Mouse (Mus musculus) kidney, postnatal 25 days (tissue): Measurements from ENCODE around the gene Rims4.

Experiments used
- DNase-seq, 2 experiments: peaks; one replicate each; pipeline ENCODE4 v3.0.0; 2021; ENCODE audit warnings: mixed read lengths in 2 of 2

Rims4 gene

DNA sequence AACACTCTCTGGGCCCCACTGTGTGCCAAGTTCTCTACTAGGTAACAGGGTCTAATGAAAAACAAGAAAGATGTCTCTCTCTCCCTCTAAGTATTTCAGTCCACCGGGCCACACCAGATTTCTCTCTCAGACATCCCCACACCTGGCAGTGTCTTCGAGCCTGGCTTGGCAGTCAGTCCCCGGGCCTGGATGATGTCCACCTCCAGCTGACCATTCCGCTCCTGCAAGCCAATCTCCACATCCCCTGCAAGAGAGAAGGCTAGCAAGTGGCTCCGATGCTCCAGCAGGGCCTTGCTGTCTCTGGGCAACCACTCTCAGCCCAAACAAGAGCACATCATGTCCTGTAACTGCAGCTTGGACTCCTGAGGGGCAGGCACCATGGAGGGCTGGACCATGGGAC, 53.2 kb downstream of the Rims4 start:
- DNase-seq, result no peak

- no peak for DNase-seq
Measured at GRCm38 (mm10) chr2:163858254-163858947, 60.1 kb downstream of the Rims4 start.

- no peak for DNase-seq
Measured at GRCm38 (mm10) chr2:163857233-163857632, 61.2 kb downstream of the Rims4 start.

DNA sequence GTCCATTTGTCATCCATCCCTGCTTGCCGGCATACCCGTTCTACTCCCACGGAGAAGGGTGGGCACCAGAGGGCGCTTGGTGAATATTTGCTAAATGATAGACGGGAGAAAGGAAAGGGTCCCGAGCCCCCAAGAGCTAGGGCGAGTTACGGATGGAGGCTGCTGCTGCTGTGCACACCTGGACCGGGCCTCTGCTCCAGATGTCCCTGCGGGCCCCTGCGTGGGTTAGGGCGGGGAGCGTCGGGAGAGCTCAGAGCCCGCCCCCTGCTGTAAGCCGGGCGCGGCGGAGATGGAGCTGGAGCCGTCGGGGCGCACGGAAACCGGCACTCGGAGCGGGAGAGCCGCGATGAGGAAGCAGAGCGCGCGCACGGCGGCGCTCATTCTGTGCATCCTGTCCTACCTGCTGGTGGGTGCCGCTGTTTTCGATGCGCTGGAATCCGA, 65.0 kb downstream of the Rims4 start, which contains the start of gene Kcnk15:
Gene Kcnk15 (plus strand): TSS at position 191 of the 441 bp plus-strand sequence.
- no peak for DNase-seq

GRCm38 (mm10) chr2:163842043-163842442, 76.4 kb downstream of the Rims4 start:
- DNase-seq, result no peak

DNA sequence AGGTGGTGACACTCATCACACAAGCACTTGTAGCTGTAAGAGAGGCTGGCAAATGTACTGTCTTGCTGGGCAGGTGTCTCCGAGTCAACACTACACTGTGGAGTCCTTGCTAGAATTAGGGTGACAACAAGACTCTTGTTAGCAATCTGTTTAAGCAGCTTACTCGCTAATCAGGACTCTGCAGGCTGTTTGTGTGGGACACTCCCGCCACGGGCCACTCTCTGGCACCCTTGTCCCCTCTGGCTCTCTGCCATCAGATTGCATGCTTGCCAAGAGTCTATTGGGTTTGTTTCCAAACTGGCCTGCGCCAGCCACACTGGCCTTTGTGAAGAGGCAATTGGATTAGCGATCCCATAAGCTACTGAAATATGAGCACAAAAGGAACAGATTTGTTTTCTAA, 79.0 kb downstream of the Rims4 start:
- peak; percentile 61 to 62 for DNase-seq

GRCm38 (mm10) chr2:163838043-163838442, 80.4 kb downstream of the Rims4 start:
- DNase-seq, result peak; percentile 74 to 87

DNA sequence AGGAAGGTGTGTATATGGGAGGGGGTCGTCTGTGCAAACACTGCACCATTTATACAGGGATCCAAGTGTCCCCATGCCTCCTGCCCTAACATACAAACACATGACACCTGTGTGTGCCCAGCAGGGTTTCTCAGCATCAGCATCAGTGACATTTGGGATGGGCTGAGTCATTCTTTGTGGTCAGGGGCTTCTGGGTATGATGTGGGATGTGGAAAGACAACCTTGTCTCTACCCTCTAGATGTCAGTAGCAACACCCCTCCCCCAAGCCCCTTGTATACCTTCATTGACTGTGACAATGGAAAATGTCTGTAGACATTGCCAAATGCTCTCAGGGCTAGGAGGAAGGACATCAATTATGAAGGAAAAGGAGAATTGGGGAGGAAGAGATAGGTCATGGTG, 87.3 kb downstream of the Rims4 start:
- no peak for DNase-seq

DNA sequence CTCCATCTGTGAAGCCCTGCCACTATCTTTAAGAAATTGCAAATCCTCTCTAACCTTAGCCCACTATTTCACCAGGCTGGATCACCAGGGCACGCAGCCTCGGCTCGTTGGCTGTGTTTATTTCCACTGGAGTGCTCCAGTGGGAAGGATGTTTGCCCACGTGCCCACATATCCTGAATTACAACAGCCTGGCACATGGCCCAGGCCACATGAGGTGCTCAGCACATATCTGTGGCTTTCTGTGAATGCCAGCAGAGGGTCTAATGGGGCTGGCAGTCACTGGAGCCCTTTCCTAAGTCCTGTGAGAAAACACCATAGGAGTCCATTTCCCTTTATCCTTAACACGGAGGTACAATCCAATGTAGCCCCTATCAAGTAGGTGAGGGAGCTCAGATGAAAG, 92.0 kb downstream of the Rims4 start:
- DNase-seq, result no peak

DNA sequence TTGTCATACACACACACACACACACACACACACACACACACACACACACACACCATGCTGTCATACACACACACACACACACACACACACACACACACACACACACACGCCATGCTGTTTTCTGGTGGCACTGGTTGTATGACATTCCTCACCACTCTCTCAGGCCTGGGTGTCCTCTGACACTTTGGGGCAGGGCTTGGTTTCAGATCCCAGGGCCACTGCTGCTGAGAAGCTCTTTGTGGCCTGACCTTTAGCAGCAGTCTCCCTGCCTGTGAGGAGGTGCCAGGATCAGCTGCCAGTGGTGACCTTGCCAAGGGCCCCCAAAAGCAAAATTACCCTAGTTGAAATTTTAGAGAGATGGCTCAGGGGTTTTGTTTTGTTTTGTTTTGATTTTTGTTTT, 92.6 kb downstream of the Rims4 start:
- DNase-seq, result no peak

DNA sequence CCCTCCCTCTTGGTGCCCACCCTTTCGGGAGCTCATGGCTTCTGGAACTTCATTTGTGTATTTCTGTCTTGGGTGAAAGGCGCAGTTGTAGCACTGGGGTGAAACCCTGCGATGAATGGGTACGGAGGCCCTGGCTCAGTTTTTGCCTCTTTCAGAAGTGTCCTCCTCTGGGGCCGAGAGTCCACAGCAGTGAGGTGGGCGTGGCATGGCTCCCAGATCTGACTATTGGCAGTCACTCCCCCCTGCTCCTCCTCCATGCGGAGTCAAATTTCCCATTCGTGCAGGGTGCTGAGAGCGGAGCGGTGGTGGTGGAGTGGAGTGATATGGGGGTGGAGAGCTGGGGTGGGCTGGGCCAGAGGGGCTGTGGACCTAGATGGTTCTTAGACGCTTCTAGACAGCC, 94.7 kb downstream of the Rims4 start:
- peak; percentile 45 to 52 for DNase-seq

- DNase-seq, result peak in 1 of 2 experiments; percentile 75
Measured at GRCm38 (mm10) chr2:163823248-163823647, 95.2 kb downstream of the Rims4 start.

- DNase-seq, result peak; percentile 61 to 68
Measured at GRCm38 (mm10) chr2:163820607-163821006, 97.9 kb downstream of the Rims4 start, which contains the start of gene Ccn5. Gene Ccn5, plus strand, starts transcription at chr2:163820861.

DNA sequence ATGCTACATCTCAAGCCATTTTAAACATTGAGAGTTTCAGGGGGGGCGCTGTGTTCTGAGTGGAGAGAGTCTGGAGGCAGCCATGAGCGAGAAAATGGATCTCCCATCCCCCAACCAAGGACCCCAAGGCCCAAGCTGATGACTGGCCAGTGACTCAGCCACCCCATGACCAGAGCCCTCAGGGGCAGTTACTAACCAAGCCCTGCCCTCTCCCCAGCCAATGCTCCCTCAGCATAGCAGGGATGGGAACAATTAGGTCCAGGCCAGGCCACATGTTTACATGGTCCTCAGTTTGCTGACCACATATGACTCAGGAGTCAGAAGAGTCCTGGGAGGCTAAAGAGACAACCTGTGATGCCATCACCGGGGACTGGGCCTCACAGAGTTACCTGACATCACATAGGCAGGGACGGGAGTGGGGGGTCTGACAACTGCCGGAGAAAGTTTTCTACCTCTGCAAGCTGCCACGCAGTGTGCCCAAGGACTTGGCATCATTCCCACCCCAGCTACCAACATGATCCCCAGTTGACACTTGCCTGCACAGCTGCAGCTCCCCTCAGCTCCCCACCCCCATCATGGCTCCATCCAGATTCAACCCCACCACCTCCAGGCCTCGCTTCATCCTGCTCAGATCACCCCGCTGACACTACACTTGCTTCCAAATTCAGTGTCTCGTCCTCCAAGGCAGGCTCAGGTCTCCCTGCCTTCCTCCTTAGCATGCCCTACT, 103.6 kb downstream of the Rims4 start:
- DNase-seq, result no peak

- peak in 1 of 2 experiments; percentile 19 for DNase-seq
Measured at GRCm38 (mm10) chr2:163813077-163813476, 105.4 kb downstream of the Rims4 start.
